Mouse (Mus musculus) forebrain, embryonic 14.5 days (tissue): Measurements from ENCODE around the gene Aox2. TPM values are rescaled to one million over a fixed set of nuclear protein-coding genes. Genes with fewer than 3 reads are reported as not detected.

Source experiments
- ATAC-seq: fragments of 200-750 bp; cut with Nextera tagmentation; 2 replicates; pipeline ENCODE4 v1.8.0; 2017; ENCODE audit warnings: mild to moderate bottlenecking, moderate library complexity
- DNase-seq: peaks from one replicate; pipeline ENCODE4 v3.0.0-alpha.2; 2015; ENCODE audit warnings: low spot score
- H3K27ac ChIP-seq: fragments of 300-500 bp; sonication (generic); 2 replicates; pipeline ENCODE4 v1.5.1; 2014; ENCODE audit warnings: low read depth, mild to moderate bottlenecking, control low read depth, low read length, moderate library complexity
- H3K27me3 ChIP-seq: fragments of 300-500 bp; sonication (generic); replicated peaks from 2 replicates; pipeline ENCODE4 v1.6.1; 2014; ENCODE audit warnings: low read length, control low read depth, mixed read lengths; ENCODE audit not compliant: control insufficient read depth, insufficient read depth
- H3K36me3 ChIP-seq: fragments of 300-500 bp; sonication (generic); 2 replicates; pipeline ENCODE4 v1.6.1; 2014; ENCODE audit warnings: low read length, control low read depth; ENCODE audit not compliant: control insufficient read depth, insufficient read depth
- H3K4me1 ChIP-seq: fragments of 300-500 bp; sonication (generic); 2 replicates; pipeline ENCODE4 v1.6.1; 2014; ENCODE audit warnings: antibody characterized with exemption, low read length, control low read depth; ENCODE audit not compliant: control insufficient read depth, insufficient read depth
- H3K4me2 ChIP-seq: fragments of 300-500 bp; sonication (generic); 2 replicates; pipeline ENCODE4 v1.6.1; 2014; ENCODE audit warnings: mild to moderate bottlenecking, control low read depth, low read length
- H3K4me3 ChIP-seq: fragments of 300-500 bp; sonication (generic); 2 replicates; pipeline ENCODE4 v1.5.1; 2014; ENCODE audit warnings: low read depth, low read length, control low read depth
- H3K9ac ChIP-seq: fragments of 300-500 bp; sonication (generic); 2 replicates; pipeline ENCODE4 v1.6.1; 2014; ENCODE audit warnings: mild to moderate bottlenecking, low read length, control low read depth, moderate library complexity
- H3K9me3 ChIP-seq: fragments of 300-500 bp; sonication (generic); replicated peaks from 2 replicates; pipeline ENCODE4 v1.6.1; 2016; ENCODE audit warnings: low read length, control low read depth, mixed read lengths; ENCODE audit not compliant: control insufficient read depth
- WGBS: fragments of 180-500 bp; shearing (Covaris S2); extraction: QIAGEN DNeasy Blood & Tissue Kit; methylation state at CpG from one replicate; pipeline ENCODE4 v1.1.7; 2014; 5-methylcytosine and 5-hydroxymethylcytosine counted together
- polyA plus RNA-seq: library from polyadenylated mRNA; unstranded; fragments of >200 nt; fragmentation: Nextera tagmentation; extraction: Ambion mirVana; gene quantifications from 2 replicates; pipeline ENCODE4 v1.2.1, GENCODE M21; 2014

The Aox2 gene
- polyA plus RNA-seq, 1 experiment from 2014 or later = not detected

DNA sequence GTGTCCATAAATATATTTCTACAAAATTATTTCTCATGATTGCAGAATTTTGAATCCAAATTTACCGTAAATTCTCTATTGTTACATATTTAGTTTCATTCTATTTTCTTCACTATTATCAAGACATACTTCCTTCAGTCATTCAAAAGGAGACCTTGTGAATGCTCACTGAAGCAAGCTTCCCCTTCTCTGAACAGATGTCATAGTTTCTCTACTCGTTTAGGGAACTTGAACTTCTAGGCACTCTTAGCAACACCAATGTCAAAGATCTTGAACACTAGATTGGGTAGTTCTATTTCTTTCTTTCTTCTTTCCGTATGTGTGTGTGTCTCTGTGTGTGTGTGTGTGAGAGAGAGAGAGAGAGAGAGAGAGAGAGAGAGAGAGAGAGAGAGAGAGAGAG is 33.6 kb upstream of the Aox2 start:
- 79% methylated on average over 3 of the region's 3 CpGs for WGBS
- H3K4me2 ChIP-seq = no peak overlapping the region
- no peak overlapping the region for H3K4me3 ChIP-seq

DNA sequence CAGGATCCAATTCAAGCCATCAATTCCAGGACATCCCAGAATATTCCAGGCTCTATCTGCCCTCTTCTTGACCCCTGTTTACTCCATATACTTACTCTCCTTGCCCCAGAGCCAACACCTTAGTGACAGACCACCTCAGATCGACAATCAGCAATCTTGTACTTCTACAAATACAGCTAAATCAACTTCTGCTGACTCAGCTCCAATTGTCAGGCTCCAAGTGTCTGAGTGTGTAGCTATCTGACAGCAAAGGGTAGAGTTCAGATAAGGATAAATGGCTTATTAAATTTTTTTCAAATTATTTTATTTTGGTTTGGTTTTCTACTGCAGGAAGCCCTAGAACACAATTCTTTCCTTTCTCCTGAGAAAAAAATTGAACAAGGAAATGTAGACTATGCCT is 29.6 kb upstream of the Aox2 start:
- Histone ChIP-seq H3K27me3 (no peaks in the 10 kb centered on the region), H3K36me3 (no peaks in the 10 kb centered on the region), H3K27ac (no peak overlapping the region), H3K4me3 (no peak overlapping the region), H3K9ac (no peak overlapping the region), H3K4me1 (no peaks in the 10 kb centered on the region), H3K9me3 (no peaks in the 10 kb centered on the region), H3K4me2 (no peak overlapping the region)
- WGBS = 84% methylated on average over 1 of the region's 1 CpGs
- DNase-seq (no peak), ATAC-seq (no peak)

More for the DNA sequence above, 33.6 kb upstream of the Aox2 start:
- no peaks in the 10 kb centered on the region for H3K9me3 ChIP-seq
- no peak overlapping the region for H3K9ac ChIP-seq
- DNase-seq (no peak), ATAC-seq (no peak)
- H3K27ac ChIP-seq = no peak overlapping the region
- no peaks in the 10 kb centered on the region for H3K4me1 ChIP-seq
- H3K27me3 ChIP-seq = no peaks in the 10 kb centered on the region
- no peaks in the 10 kb centered on the region for H3K36me3 ChIP-seq

DNA sequence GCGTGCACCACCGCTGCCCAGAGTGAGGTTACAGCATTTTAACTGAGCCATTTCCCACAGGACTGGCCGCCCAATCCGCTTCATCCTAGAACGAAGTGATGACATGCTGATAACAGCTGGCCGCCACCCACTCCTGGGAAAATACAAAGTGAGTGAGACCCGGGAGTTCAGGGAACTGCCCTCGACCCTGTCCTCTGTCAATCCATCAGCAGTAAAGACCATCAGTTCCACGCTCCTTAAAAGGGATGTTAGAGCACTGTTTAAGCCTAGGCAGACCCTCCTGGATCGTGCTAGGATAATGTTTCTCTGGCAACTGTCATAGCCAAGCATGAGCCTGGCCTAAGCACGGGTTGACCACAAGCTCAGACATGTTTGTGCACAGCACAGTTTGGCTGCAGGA is 24.7 kb upstream of the Aox2 start:
- DNase-seq (no peak), ATAC-seq (no peak)
- Histone ChIP-seq H3K9me3 (no peaks in the 10 kb centered on the region), H3K9ac (no peak overlapping the region), H3K27ac (no peak overlapping the region), H3K27me3 (no peaks in the 10 kb centered on the region), H3K4me3 (no peak overlapping the region), H3K4me2 (no peak overlapping the region), H3K4me1 (no peaks in the 10 kb centered on the region), H3K36me3 (no peaks in the 10 kb centered on the region)
- WGBS = 88% methylated on average over 11 of the region's 11 CpGs

DNA sequence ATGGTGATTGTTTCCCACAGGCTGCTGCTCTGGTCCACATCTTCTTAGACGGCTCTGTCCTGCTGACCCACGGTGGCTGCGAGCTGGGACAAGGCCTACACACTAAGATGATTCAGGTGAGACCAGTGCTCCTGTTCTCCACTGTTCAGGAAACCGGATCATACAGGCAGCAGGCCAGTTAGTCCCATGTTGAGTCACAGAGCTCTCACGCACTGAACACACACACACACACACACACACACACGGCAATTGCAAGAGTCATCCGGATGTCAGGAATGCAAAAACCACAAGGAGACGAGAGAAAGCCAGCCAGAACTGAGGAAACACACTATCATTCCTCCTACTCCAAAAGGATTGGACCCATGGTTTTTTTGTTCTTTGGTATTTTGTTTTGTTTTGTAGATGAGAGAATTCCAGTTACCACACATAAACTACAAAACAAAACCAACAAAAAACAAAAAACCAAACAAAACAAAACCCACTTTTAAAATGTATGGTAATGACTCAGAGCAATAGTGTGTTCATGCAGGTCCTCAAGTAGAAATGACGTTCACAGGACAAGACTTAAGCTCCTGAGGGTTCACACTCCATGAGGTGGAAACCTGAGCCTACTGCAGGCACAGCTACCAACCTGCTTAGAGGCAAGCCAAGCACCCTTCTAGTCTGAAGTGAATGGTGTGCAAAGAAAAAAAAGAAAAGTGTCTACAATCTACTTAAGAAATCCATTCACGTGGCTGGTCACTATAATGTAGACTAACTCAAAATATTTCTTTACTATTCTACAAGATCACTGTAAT is 20.7 kb upstream of the Aox2 start:
- no peaks in the 10 kb centered on the region for H3K9me3 ChIP-seq
- no peaks in the 10 kb centered on the region for H3K36me3 ChIP-seq
- H3K27ac ChIP-seq = no peak overlapping the region
- H3K4me2 ChIP-seq = no peak overlapping the region
- H3K4me3 ChIP-seq = no peak overlapping the region
- no peaks in the 10 kb centered on the region for H3K4me1 ChIP-seq
- 82% methylated on average over 10 of the region's 10 CpGs for WGBS
- ATAC-seq = no peak
- H3K9ac ChIP-seq = no peak overlapping the region
- DNase-seq = no peak
- no peaks in the 10 kb centered on the region for H3K27me3 ChIP-seq

DNA sequence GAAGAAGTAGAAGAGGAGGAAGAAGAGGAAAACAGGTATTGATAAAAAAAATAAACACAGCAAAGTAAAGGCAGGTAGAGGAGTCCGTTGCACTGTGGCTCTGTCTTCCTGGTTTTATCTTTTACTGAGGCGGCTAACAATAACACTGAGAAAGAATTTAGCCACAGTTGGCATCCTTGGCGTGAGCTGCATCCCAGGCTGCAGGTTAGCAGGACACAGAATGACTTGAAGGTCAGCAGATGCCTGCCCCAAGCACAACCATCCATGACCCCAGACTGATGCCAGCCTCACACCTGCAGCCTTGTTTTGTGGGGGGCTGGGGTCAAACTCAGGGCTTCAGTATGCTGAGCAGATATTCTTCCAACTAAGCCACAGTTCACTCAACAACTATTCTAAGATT is 17.8 kb upstream of the Aox2 start:
- no peak overlapping the region for H3K4me2 ChIP-seq
- no peak overlapping the region for H3K9ac ChIP-seq
- no peaks in the 10 kb centered on the region for H3K4me1 ChIP-seq
- DNase-seq (no peak), ATAC-seq (no peak)
- 81% methylated on average over 3 of the region's 3 CpGs for WGBS
- H3K4me3 ChIP-seq = no peak overlapping the region
- no peak overlapping the region for H3K27ac ChIP-seq
- no peaks in the 10 kb centered on the region for H3K27me3 ChIP-seq
- H3K36me3 ChIP-seq = no peaks in the 10 kb centered on the region
- H3K9me3 ChIP-seq = no peaks in the 10 kb centered on the region

DNA sequence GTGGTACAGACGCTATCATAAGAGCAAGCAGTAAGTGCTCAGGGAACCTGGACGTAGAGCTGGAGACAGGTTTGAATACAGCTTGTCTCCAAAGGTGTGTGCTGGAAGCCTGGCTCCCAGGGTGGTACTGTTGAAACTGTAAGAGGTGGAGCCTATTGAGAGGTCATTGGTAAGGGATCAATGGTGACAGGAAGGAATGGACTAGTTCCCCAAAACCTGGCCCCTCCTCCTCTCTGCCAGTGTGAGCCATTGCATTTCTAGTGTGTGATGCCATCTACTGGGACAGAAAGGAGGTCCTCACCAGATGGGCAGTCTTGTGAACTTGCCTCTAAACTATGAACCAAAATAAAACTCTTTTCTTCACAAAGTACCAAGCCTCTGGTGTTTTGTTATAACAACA is 9.9 kb upstream of the Aox2 start:
- H3K36me3 ChIP-seq = no peaks in the 10 kb centered on the region
- no peaks in the 10 kb centered on the region for H3K4me1 ChIP-seq
- H3K27ac ChIP-seq = no peak overlapping the region
- H3K4me3 ChIP-seq = no peak overlapping the region
- H3K4me2 ChIP-seq = no peak overlapping the region
- H3K9me3 ChIP-seq = no peaks in the 10 kb centered on the region
- no peak overlapping the region for H3K9ac ChIP-seq
- WGBS = 84% methylated on average over 2 of the region's 2 CpGs
- H3K27me3 ChIP-seq = no peaks in the 10 kb centered on the region
- DNase-seq = no peak
- ATAC-seq = no peak

DNA sequence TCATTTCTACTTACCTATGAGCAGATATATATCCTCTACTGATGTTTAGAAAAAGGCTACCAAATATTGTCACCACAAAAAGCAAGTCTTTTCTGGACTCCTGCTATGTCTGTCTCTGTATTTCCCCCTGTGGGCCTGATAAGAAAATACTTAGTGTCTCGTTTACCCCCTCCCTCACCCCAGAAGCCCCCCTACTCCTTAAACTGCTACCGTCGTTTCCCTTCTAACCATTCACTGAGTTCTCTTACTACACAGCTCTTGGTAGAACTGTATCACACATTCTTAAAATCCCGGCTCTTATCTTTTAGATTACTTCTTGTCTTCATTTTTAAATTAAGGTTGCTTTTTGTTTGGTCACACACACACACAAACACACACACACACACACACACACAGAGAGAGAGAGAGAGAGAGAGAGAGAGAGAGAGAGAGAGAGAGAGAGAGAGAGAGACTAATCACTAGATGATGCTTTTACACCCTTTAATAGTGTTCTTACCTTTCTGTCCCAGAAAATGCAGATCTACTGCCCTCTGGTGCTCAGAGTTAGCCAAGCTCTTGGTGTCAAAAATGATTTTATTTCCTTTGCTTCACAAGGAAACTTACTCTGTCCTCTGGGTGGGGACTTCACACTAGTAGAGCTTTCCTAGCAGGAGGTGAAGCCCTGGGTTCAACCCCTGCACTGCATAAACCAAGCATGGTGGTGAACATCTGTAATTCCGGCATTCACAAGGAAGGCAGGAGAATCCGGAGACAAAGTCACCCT is 7.1 kb upstream of the Aox2 start:
- WGBS = 63% methylated on average over 6 of the region's 6 CpGs
- Histone ChIP-seq H3K4me1 (no peaks in the 10 kb centered on the region), H3K27ac (no peak overlapping the region), H3K4me3 (no peak overlapping the region), H3K4me2 (no peak overlapping the region), H3K36me3 (no peaks in the 10 kb centered on the region), H3K9me3 (no peaks in the 10 kb centered on the region), H3K27me3 (no peaks in the 10 kb centered on the region), H3K9ac (no peak overlapping the region)
- ATAC-seq (peak; percentile 29; the same call in 1 of the 2 replicates), DNase-seq (peak; percentile 88)

DNA sequence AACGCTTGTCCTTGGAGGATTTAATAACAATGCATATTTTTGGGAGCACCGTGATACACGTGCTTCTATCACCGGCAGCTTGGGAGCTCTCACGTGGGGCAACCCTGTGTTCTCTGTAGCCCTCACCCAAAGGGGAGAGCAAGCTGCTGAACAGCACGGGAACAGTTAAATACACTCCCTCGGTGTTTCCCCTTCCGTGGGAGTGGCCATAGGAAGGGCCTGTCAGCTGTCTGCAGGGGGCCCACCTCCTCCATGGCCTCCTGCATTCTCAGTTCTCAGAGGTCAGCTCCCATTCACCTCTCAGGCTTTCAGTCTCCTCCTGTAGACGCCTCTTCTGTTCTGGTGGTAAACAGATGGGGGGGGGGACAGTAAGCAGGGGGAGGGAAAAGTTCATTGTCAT is 2.2 kb upstream of the Aox2 start:
- DNase-seq (no peak), ATAC-seq (no peak)
- no peaks in the 10 kb centered on the region for H3K4me1 ChIP-seq
- no peak overlapping the region for H3K4me3 ChIP-seq
- no peaks in the 10 kb centered on the region for H3K36me3 ChIP-seq
- no peaks in the 10 kb centered on the region for H3K9me3 ChIP-seq
- H3K9ac ChIP-seq = no peak overlapping the region
- WGBS = 27% methylated on average over 9 of the region's 9 CpGs
- no peaks in the 10 kb centered on the region for H3K27me3 ChIP-seq
- no peak overlapping the region for H3K27ac ChIP-seq
- no peak overlapping the region for H3K4me2 ChIP-seq

DNA sequence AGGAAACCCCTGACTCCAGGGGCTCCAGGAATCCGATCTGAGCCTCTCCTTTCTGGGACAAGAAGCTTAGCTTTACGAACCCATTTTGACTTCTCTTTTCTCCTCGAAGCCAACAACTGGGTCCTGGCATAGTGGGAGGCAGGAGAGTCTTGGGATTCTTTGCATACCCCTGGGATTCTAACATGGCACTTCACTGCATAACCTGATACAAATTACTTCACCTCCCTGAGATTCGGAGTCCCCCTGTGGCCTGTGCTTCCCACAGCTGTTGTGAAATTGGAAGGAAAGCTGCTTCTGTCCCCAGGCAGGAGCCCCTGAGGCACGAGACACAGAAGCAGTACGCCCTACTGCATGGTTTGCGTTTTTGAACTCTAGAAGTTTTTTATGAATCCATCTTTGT is 387 bp downstream of the Aox2 start:
- no peak overlapping the region for H3K27ac ChIP-seq
- no peak for DNase-seq

More for the DNA sequence above, 387 bp downstream of the Aox2 start:
- ATAC-seq = no peak
- Histone ChIP-seq H3K9ac (no peak overlapping the region), H3K4me1 (no peaks in the 10 kb centered on the region), H3K9me3 (no peaks in the 10 kb centered on the region), H3K4me3 (no peak overlapping the region), H3K36me3 (no peaks in the 10 kb centered on the region), H3K27me3 (no peaks in the 10 kb centered on the region), H3K4me2 (no peak overlapping the region)
- 72% methylated on average over 7 of the region's 7 CpGs for WGBS
